Mouse (Mus musculus) lung, embryonic 16.5 days (tissue): Measurements from ENCODE around the gene Pmpcb. TPM values are rescaled to one million over a fixed set of nuclear protein-coding genes. Genes with fewer than 3 reads are reported as not detected.
A peak's percentile ranks its signal among the peaks of the same experiment; 100 is the strongest.

Experiments used
- ATAC-seq: fragments of 200-750 bp; cut with Nextera tagmentation; 2 replicates; pipeline ENCODE4 v1.8.0; 2017; ENCODE audit warnings: low read depth, mild to moderate bottlenecking, moderate library complexity
- H3K27ac ChIP-seq: fragments of 300-500 bp; sonication (generic); 2 replicates; pipeline ENCODE4 v1.5.1; 2014; ENCODE audit warnings: mild to moderate bottlenecking, control low read depth, low read length
- H3K27me3 ChIP-seq: fragments of 300-500 bp; sonication (generic); 2 replicates; pipeline ENCODE4 v1.6.1; 2014; ENCODE audit warnings: low read depth, low read length, mixed read lengths; ENCODE audit not compliant: control insufficient read depth, insufficient read depth
- H3K36me3 ChIP-seq: fragments of 300-500 bp; sonication (generic); 2 replicates; pipeline ENCODE4 v1.6.1; 2014; ENCODE audit warnings: low read length; ENCODE audit not compliant: control insufficient read depth, insufficient read depth
- H3K4me1 ChIP-seq: fragments of 300-500 bp; sonication (generic); replicated peaks from 2 replicates; pipeline ENCODE4 v1.6.1; 2014; ENCODE audit warnings: low read length, mixed read lengths; ENCODE audit not compliant: control insufficient read depth, insufficient read depth
- H3K4me2 ChIP-seq: fragments of 300-500 bp; sonication (generic); 2 replicates; pipeline ENCODE4 v1.6.1; 2014; ENCODE audit warnings: low read depth, low read length, control low read depth
- H3K4me3 ChIP-seq: fragments of 300-500 bp; sonication (generic); 2 replicates; pipeline ENCODE4 v1.5.1; 2014; ENCODE audit warnings: mild to moderate bottlenecking, low read length, control low read depth
- H3K9ac ChIP-seq: fragments of 300-500 bp; sonication (generic); 2 replicates; pipeline ENCODE4 v1.6.1; 2014; ENCODE audit warnings: low read length, control low read depth
- H3K9me3 ChIP-seq: fragments of 300-500 bp; sonication (generic); 2 replicates; pipeline ENCODE4 v1.6.1; 2016; ENCODE audit warnings: low read length; ENCODE audit not compliant: control insufficient read depth
- WGBS: fragments of 180-500 bp; shearing (Covaris S2); extraction: QIAGEN DNeasy Blood & Tissue Kit; methylation state at CpG from one replicate; pipeline ENCODE4 v1.1.7; 2014; 5-methylcytosine and 5-hydroxymethylcytosine counted together
- polyA plus RNA-seq: library from polyadenylated mRNA; unstranded; fragments of >200 nt; fragmentation: Nextera tagmentation; extraction: Ambion mirVana; gene quantifications from 2 replicates; pipeline ENCODE4 v1.2.1, GENCODE M21; 2015

Pmpcb gene
- polyA plus RNA-seq, 1 experiment from 2014 or later = 76.1 TPM

DNA sequence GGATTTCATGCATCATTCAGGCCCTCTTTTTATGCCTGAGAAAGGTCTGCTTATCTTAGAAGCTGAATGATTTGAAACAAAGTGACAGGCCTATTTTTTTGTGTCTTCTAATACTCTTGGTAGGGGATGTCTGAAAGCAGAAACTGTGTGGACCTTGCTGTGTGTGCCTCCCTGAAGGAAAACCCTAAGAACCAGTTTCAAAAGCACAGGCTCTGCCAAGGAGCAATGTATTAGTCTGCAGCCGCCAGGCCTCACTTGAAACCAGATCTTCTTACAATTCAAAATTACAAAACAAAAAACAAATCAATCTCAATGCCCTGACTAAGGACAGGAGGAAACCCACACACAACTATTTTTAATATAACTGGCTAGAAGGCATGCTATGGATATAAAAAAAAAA is 12.5 kb upstream of the Pmpcb start:
- Histone ChIP-seq H3K36me3 (no peaks in the 10 kb centered on the region), H3K4me2 (no peak overlapping the region), H3K27ac (no peak overlapping the region), H3K4me3 (no peak overlapping the region), H3K9me3 (no peaks in the 10 kb centered on the region), H3K4me1 (no peaks in the 10 kb centered on the region), H3K27me3 (no peaks in the 10 kb centered on the region), H3K9ac (no peak overlapping the region)
- 38% methylated on average over 1 of the region's 1 CpGs for WGBS
- ATAC-seq = no peak

DNA sequence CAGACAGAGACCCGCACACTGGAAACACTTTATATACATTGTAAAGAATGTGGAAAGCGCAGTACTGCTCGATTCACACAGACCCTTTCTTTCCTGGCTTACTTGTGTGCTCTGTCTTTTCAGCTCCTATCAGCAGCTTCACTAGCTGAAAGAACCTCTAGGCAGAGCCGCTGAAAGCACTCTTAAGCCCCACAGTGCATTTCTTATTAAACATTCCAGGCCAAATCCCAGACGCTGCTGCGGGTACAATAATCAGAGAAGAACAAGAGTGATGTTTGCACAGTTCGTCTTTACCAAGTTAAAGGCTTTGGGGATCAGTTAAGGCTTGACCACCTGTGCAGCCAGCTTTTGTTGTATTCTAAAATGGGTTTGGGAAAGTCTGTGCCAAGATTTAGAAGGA is 12.1 kb upstream of the Pmpcb start:
- H3K27ac ChIP-seq = no peak overlapping the region
- 31% methylated on average over 7 of the region's 7 CpGs for WGBS

GRCm38 (mm10) chr5:21729107-21729506 is 7.8 kb upstream of the Pmpcb start:
- WGBS = 76% methylated on average over 5 of the region's 5 CpGs
- Histone ChIP-seq H3K36me3 (no peaks in the 10 kb centered on the region), H3K4me2 (no peak overlapping the region), H3K9me3 (no peaks in the 10 kb centered on the region), H3K9ac (no peak overlapping the region), H3K27ac (no peak overlapping the region), H3K4me3 (no peak overlapping the region), H3K4me1 (no peaks in the 10 kb centered on the region; the same call in 1 of the 2 replicates), H3K27me3 (no peaks in the 10 kb centered on the region)
- no peak for ATAC-seq

More for the DNA sequence above, 12.1 kb upstream of the Pmpcb start:
- ATAC-seq = no peak
- Histone ChIP-seq H3K27me3 (no peaks in the 10 kb centered on the region), H3K36me3 (no peaks in the 10 kb centered on the region), H3K9me3 (no peaks in the 10 kb centered on the region), H3K9ac (no peak overlapping the region), H3K4me2 (no peak overlapping the region), H3K4me1 (no peaks in the 10 kb centered on the region), H3K4me3 (no peak overlapping the region)

- Histone ChIP-seq H3K4me3 (no peak overlapping the region), H3K27me3 (no peaks in the 10 kb centered on the region), H3K4me1 (no peaks in the 10 kb centered on the region; the same call in 1 of the 2 replicates), H3K36me3 (no peaks in the 10 kb centered on the region), H3K4me2 (no peak overlapping the region), H3K27ac (no peak overlapping the region), H3K9ac (no peak overlapping the region), H3K9me3 (no peaks in the 10 kb centered on the region)
- no peak for ATAC-seq
- WGBS = 66% methylated on average over 3 of the region's 3 CpGs
Observed at GRCm38 (mm10) chr5:21732177-21732911, 4.6 kb upstream of the Pmpcb start.

- 41% methylated on average over 8 of the region's 8 CpGs for WGBS
- H3K36me3 ChIP-seq = no peaks in the 10 kb centered on the region
- no peak overlapping the region for H3K4me3 ChIP-seq
- no peaks in the 10 kb centered on the region for H3K9me3 ChIP-seq
- no peak overlapping the region; the same call in 1 of the 2 replicates for H3K9ac ChIP-seq
- no peak overlapping the region for H3K4me2 ChIP-seq
- H3K27me3 ChIP-seq = no peaks in the 10 kb centered on the region
- ATAC-seq = peak; percentile 57
- no peak overlapping the region for H3K27ac ChIP-seq
- H3K4me1 ChIP-seq = peaks cover 3% of the 10 kb centered on the region
Observed at GRCm38 (mm10) chr5:21732930-21733329, 4.0 kb upstream of the Pmpcb start.

DNA sequence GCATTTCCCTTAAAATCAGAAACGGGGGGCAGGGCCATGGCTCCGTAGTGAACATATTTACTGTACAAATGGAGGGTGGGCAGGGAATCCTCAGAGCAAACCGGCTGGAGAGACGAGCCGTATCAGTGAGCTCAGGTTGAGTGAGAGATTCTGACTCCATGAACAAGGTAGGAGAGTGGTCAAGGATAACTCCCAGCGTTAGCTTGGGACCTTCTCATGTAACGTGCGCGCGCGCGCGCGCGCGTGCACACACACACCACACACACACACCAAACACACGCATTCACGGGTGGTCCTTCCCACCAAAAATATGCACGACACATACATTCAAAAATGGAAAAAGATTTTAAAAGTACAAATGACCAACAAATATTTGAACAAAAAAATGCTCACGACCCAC is 1.8 kb upstream of the Pmpcb start:
- peak overlapping the region; percentile 32; the same call in 1 of the 2 replicates for H3K9ac ChIP-seq
- peak overlapping the region; percentile 36 for H3K4me2 ChIP-seq
- WGBS = 72% methylated on average over 20 of the region's 20 CpGs
- H3K9me3 ChIP-seq = no peaks in the 10 kb centered on the region
- H3K27ac ChIP-seq = no peak overlapping the region
- H3K36me3 ChIP-seq = peaks cover 4% of the 10 kb centered on the region; the same call in 1 of the 2 replicates
- H3K4me3 ChIP-seq = peak overlapping the region; percentile 28
- no peak for ATAC-seq
- peaks cover 7% of the 10 kb centered on the region for H3K4me1 ChIP-seq
- H3K27me3 ChIP-seq = no peaks in the 10 kb centered on the region

DNA sequence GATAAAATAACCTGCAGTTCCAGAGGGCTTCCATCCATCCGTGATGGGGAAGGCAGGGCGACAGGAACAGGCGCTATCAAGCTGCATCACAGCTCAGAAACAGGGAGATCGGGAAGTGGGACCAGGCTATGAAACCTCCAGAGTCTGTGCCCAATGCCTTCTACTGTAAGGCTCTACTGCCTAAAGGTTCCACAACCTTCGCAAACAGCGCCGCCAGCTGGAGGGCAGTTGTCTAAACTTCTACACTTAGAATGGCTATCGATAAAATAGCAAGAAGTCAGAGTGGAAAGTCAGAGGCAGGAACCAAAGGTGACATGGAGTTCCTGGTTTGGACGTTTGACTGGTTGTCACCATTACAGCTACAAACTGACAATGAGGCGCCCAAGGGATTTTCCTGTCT is 1.4 kb upstream of the Pmpcb start:
- ATAC-seq = no peak
- Histone ChIP-seq H3K4me3 (peak overlapping the region; percentile 28), H3K4me1 (peaks cover 7% of the 10 kb centered on the region), H3K4me2 (peak overlapping the region; percentile 36), H3K27me3 (no peaks in the 10 kb centered on the region), H3K9me3 (no peaks in the 10 kb centered on the region), H3K27ac (no peak overlapping the region), H3K9ac (peak overlapping the region; percentile 32; the same call in 1 of the 2 replicates), H3K36me3 (peaks cover 7% of the 10 kb centered on the region; the same call in 1 of the 2 replicates)
- WGBS = 25% methylated on average over 10 of the region's 10 CpGs

GRCm38 (mm10) chr5:21736046-21736445 is 895 bp upstream of the Pmpcb start:
- H3K4me1 ChIP-seq = peaks cover 7% of the 10 kb centered on the region
- H3K4me3 ChIP-seq = no peak overlapping the region
- no peak overlapping the region for H3K9ac ChIP-seq
- H3K27ac ChIP-seq = no peak overlapping the region
- 83% methylated on average over 11 of the region's 11 CpGs for WGBS
- H3K4me2 ChIP-seq = no peak overlapping the region
- no peaks in the 10 kb centered on the region for H3K9me3 ChIP-seq
- H3K27me3 ChIP-seq = no peaks in the 10 kb centered on the region
- no peak for ATAC-seq
- peaks cover 9% of the 10 kb centered on the region; the same call in 1 of the 2 replicates for H3K36me3 ChIP-seq

GRCm38 (mm10) chr5:21737620-21738019 is 679 bp downstream of the Pmpcb start:
- H3K27ac ChIP-seq = no peak overlapping the region
- peaks cover 20% of the 10 kb centered on the region; the same call in 1 of the 2 replicates for H3K36me3 ChIP-seq
- H3K4me3 ChIP-seq = peak overlapping the region; percentile 91
- no peaks in the 10 kb centered on the region for H3K27me3 ChIP-seq
- no peak for ATAC-seq
- no peaks in the 10 kb centered on the region for H3K9me3 ChIP-seq
- H3K9ac ChIP-seq = peak overlapping the region; percentile 89
- peak overlapping the region; percentile 71 for H3K4me2 ChIP-seq
- 14% methylated on average over 10 of the region's 10 CpGs for WGBS
- peaks cover 7% of the 10 kb centered on the region for H3K4me1 ChIP-seq
